Mouse (Mus musculus): ENCODE measurements at regions not wholly inside any gene's neighbourhood (a gene's known extent, or its start where the extent isn't known, plus 50 kb on each side); places are given as distances from the start of the nearest gene placed in this dataset.

DNA sequence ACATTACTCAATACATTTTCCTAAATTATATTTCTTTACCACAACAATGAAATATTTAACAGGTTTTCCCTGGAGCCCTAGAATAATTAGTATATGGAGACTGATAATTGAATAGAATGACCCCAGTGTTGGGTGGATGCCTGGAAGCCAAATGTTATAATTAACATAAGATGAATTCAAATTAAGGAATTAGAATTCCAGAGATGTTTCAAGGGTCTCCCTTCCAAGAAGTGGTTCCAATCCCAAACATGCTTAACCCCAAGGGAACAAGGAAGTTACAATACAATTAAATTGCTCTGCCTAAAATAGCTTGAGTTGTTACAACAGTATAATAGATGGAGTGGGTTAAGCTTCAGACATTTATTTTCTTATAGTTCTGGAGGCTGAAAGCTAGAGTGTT lies 185.3 kb upstream of the Adam34 start:
- TF ChIP-seq TCF12 (IDR thresholded peaks at IDR 0.05; ENCODE audit: insufficient read depth, poor library complexity, severe bottlenecking) (no peak), E2F4 (IDR thresholded peaks at IDR 0.05; ENCODE audit: insufficient read depth) (no peak), POLR2A (IDR thresholded peaks at IDR 0.05; ENCODE audit: insufficient read length, low read depth) (no peak), SRF (IDR thresholded peaks at IDR 0.05; ENCODE audit: control insufficient read depth, insufficient read length, low read depth) (no peak), MYOD1 (IDR thresholded peaks at IDR 0.05; ENCODE audit: control insufficient read depth in 1 of 3, insufficient read length in 2 of 3, low read depth in 2 of 3) (no peak), USF1 (IDR thresholded peaks at IDR 0.05; ENCODE audit: low read depth) (no peak)
